Mouse (Mus musculus): ENCODE measurements around the gene St8sia6.

DNA sequence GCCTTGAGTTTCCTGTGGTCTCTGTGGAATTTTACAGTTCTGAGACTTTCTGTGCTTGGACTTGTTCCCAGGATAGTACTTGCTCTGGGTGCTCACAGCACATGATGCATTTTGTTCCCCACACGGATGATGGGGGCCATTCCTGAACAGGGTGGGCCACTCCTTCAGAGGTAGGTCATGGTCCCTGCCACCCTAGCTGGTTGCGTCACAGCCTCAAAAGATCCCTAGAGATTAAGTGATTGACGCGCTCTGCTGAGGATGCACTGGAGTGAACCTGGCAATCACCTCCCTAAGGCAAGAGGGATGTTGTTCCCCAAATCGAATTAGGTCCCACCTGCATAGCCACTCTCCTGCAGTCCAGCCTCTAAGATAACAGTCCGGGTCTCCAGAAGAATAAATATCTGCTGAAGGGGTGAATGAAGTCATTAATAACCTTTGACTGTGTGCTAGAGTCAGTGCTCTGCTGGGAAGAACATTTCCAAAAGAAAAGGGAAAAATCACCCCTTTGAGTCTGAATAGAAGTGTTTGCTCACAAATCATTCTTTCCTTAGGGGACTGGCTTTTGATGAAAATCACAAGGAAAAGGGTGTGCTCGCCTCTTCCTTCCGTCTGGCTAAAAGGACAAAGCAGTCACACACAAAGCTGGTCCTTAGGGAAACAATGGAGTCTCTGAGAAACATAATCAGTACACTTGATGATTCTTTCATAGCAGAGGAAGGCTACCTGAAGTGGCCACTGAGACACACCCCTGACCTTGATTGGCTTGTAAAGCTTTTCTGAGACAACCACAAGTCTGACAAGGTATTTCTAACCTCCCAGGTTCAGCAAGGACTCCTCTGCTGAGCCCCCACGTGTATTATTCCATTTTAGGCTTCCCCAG is 26.1 kb downstream of the St8sia6 start:
- TF ChIP-seq POLR2A (IDR thresholded peaks at IDR 0.05; ENCODE audit: insufficient read depth, low read length) (no peak), CTCF (IDR thresholded peaks at IDR 0.05; ENCODE audit: low read depth, low read length) (no peak)
